Mouse (Mus musculus): ENCODE measurements around the gene Gm49342.
"Not testable (repeated sequence)": the region's sequence is repeated elsewhere in the genome, so short reads cannot be mapped to it uniquely, and the experiment has no call there.

Gm49342 gene

GRCm38 (mm10) chr14:50943932-50944667 lies at the start of gene Gm49342:
TSS of gene Gm49342 (plus strand) at chr14:50944517.
- DNase-seq, result peak; percentile 89 to 91

GRCm38 (mm10) chr14:50895407-50895806 lies 48.9 kb upstream of the Gm49342 start:
- no peak for DNase-seq

- DNase-seq, result no peak
These were observed 48.2 kb upstream of the Gm49342 start for GRCm38 (mm10) chr14:50895985-50896746.

DNA sequence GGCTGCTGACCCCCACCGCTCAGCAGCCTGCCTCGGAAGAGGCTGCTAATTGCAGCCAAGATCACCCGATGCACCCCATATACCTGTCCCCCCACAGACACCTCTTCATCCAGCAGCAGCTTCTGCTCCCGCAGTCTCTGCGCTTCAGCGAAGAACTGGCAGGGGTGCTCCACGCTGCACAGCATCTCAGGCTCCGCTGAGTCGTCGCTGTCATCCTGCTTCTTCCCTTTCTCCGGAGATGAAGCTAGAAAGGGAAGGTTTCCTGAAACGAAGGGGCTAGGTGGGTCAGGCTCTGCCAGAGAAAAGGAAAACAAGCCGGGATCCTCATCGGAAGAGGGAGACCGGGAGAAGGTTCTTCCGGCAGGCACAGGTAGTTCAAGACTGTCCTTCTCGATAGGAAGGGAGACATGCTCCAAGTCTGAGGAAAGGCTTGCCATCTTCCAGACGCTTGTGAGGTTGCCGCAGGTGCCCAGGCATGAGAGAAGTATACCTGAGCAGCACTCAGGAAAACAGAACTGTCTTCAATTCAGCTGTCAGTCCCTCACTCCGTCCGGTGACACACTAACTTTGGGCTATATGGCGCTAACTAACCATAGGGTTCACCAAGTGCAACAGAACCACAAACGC lies 47.5 kb upstream of the Gm49342 start:
- DNase-seq, result no peak

DNA sequence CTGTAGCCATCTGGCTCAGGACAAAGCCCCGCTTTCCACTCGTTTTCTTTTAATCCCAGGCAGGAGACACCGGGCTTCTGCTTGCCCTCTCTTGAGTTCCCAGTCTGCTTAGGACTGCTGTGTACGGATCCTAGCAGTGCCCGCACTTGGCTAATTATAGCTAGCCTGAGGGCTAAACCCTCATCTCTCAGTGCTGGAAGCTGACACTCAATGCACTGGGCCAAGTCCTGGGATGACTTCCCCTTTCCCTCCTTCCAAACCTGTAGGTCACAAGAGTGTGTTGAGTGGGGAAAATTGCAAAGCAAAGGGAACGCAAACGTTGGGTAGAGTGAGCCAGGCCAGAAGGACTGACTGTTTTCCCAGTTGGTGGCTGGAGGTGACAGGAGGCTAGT lies 46.9 kb upstream of the Gm49342 start, which contains the start of gene Klhl33:
Klhl33 (minus strand) TSS at position 134 of the 392 bp plus-strand sequence.
- DNase-seq, result no peak

DNA sequence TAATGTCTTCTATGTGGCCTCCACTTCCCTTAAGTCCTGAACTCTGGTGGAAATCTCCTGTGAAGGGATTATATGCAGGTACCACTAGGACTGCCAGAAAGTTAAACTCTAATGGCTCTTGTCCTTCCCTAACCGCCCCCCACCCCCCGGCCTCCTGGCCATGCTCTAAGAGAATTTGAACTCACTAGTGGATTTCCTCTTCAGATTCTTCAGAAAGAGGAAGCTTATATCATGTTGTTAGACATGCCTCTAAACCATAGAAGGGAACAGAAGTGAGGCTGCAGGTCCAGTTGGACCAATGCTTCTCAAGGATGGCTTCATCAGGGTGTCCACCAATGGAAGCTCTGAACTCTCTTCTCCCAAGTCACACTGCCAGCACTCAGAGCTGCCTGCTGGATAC lies 46.3 kb upstream of the Gm49342 start:
- DNase-seq, result not testable (repeated sequence)

GRCm38 (mm10) chr14:50903973-50904827 lies 40.1 kb upstream of the Gm49342 start:
- no peak for DNase-seq

DNA sequence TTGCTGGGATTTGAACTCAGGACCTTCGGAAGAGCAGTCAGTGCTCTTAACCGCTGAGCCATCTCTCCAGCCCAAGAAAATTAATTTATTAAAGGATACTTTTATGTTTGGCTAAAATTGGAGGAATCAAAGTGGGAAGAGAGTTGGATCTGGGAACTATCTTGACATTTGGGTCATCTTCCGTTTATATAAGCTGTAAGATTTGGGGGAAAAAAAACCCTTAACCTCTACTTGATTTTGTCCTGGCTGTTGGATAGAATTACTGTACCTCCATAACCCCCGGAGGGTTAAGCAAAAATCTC lies 39.5 kb upstream of the Gm49342 start:
- no peak for DNase-seq

GRCm38 (mm10) chr14:50905327-50905726 lies 39.0 kb upstream of the Gm49342 start:
- not testable (repeated sequence) for DNase-seq

DNA sequence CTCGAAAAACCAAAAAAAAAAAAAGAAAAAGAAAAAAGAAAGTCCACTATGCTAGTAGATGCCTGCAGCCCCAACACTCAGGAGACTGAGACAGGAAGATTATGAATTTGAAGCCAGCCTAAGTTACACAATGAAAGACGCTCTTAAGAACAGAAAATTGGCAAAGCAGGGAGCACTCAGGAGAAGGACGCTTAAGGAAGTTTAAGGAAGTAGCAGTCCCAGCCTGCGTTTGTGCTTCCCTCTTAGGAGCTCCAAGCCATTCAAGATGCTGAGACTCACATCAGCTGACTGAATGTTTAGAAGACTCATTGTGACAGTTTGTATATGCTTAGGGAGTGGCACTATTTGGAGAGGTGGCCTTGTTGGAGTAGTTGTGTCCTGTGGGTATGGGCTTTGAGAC lies 36.2 kb upstream of the Gm49342 start:
- no peak for DNase-seq

GRCm38 (mm10) chr14:50911356-50911755 lies 33.0 kb upstream of the Gm49342 start:
- no peak for DNase-seq

GRCm38 (mm10) chr14:50923437-50923836 lies 20.9 kb upstream of the Gm49342 start:
- DNase-seq, result peak in 1 of 2 experiments; percentile 14

DNA sequence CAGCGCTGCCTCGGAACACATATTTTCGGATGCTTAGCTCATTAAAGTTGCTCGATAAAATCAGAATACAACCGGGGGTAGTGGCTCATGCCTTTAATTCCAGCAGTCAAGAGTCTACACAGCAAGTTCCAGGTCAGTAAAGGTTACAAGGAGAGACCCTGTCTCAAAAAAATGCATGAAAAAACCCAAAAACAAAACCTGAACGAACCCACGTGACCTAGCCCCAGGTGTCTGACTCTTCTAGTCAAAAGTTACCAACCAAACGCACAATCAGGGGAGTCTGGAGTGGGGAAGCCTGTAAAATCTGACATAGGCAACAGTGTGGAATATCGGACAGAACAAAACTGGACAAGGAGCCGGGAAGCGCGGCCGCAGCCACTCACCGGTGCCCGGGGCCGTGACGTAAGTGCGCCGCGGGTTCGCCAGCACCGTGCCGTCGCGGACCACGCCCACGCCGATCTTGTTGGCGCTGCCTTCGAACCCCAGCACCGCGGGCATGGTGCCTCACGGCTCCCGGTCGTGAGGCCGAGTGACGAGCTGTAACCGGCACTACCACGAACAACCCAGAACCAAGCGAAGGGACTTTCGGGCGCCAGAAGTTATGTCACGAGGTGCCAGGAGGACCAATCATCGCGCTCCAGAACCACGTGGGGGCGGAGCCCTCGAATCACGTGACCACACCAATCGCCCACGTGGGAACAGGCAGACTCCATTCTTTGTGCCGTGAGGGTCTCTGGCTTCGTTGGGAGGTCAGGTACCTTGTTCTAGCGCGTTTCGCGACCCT lies 19.8 kb upstream of the Gm49342 start, which contains the start of the genes Osgep and Apex1:
Osgep (minus strand) TSS at position 613 of the 784 bp plus-strand sequence.
Apex1 (plus strand) TSS at position 688 of the 784 bp plus-strand sequence.
- DNase-seq, result peak; percentile 97 to 99

- peak; percentile 37 to 50 for DNase-seq
These were observed 19.0 kb upstream of the Gm49342 start for GRCm38 (mm10) chr14:50925111-50925920.

DNA sequence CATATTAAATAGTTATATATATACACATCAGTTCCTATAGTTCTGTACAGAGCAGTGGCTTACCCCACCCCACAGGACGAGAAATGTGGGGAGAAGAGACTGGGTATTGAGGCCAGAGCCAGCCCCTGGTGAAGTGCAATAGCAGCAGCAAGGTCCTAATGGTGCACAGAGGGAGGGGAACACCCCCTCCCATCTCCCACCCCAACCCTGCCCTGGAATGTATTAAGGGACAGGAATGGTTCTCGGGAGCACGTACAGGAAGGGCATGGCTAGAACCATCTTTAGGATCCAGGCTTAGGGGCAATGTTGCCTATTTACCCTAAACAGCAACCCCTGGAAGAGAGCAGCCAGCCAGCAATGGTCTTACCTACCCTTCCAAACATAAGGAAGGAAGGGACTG lies 17.0 kb upstream of the Gm49342 start:
- DNase-seq, result no peak

- DNase-seq, result no peak
These were observed 14.4 kb upstream of the Gm49342 start for GRCm38 (mm10) chr14:50929951-50930350.

- DNase-seq, result peak; percentile 91 to 92
These were observed 14.0 kb upstream of the Gm49342 start for GRCm38 (mm10) chr14:50930377-50930753.

- DNase-seq, result peak; percentile 99 to 100
These were observed 13.4 kb upstream of the Gm49342 start, which contains the start of the genes Pip4p1 and Pnp for GRCm38 (mm10) chr14:50930754-50931492. TSS of gene Pip4p1 (minus strand) at chr14:50930856. TSS of gene Pnp (plus strand) at chr14:50931082.

GRCm38 (mm10) chr14:50931493-50932020 lies 12.8 kb upstream of the Gm49342 start:
- peak in 1 of 2 experiments; percentile 38 for DNase-seq

GRCm38 (mm10) chr14:50936649-50937048 lies 7.7 kb upstream of the Gm49342 start:
- DNase-seq, result no peak
